Mouse (Mus musculus) lung, embryonic 16.5 days (tissue): Measurements from ENCODE around the gene Cks1b. TPM values are rescaled to one million over a fixed set of nuclear protein-coding genes. Genes with fewer than 3 reads are reported as not detected.

Experiments
- ATAC-seq: fragments of 200-750 bp; cut with Nextera tagmentation; 2 replicates; pipeline ENCODE4 v1.8.0; 2017; ENCODE audit warnings: low read depth, mild to moderate bottlenecking, moderate library complexity
- H3K27ac ChIP-seq: fragments of 300-500 bp; sonication (generic); 2 replicates; pipeline ENCODE4 v1.5.1; 2014; ENCODE audit warnings: mild to moderate bottlenecking, control low read depth, low read length
- H3K27me3 ChIP-seq: fragments of 300-500 bp; sonication (generic); 2 replicates; pipeline ENCODE4 v1.6.1; 2014; ENCODE audit warnings: low read depth, low read length, mixed read lengths; ENCODE audit not compliant: control insufficient read depth, insufficient read depth
- H3K36me3 ChIP-seq: fragments of 300-500 bp; sonication (generic); 2 replicates; pipeline ENCODE4 v1.6.1; 2014; ENCODE audit warnings: low read length; ENCODE audit not compliant: control insufficient read depth, insufficient read depth
- H3K4me1 ChIP-seq: fragments of 300-500 bp; sonication (generic); replicated peaks from 2 replicates; pipeline ENCODE4 v1.6.1; 2014; ENCODE audit warnings: low read length, mixed read lengths; ENCODE audit not compliant: control insufficient read depth, insufficient read depth
- H3K4me2 ChIP-seq: fragments of 300-500 bp; sonication (generic); 2 replicates; pipeline ENCODE4 v1.6.1; 2014; ENCODE audit warnings: low read depth, low read length, control low read depth
- H3K4me3 ChIP-seq: fragments of 300-500 bp; sonication (generic); 2 replicates; pipeline ENCODE4 v1.5.1; 2014; ENCODE audit warnings: mild to moderate bottlenecking, low read length, control low read depth
- H3K9ac ChIP-seq: fragments of 300-500 bp; sonication (generic); 2 replicates; pipeline ENCODE4 v1.6.1; 2014; ENCODE audit warnings: low read length, control low read depth
- H3K9me3 ChIP-seq: fragments of 300-500 bp; sonication (generic); 2 replicates; pipeline ENCODE4 v1.6.1; 2016; ENCODE audit warnings: low read length; ENCODE audit not compliant: control insufficient read depth
- WGBS: fragments of 180-500 bp; shearing (Covaris S2); extraction: QIAGEN DNeasy Blood & Tissue Kit; methylation state at CpG from one replicate; pipeline ENCODE4 v1.1.7; 2014; 5-methylcytosine and 5-hydroxymethylcytosine counted together
- polyA plus RNA-seq: library from polyadenylated mRNA; unstranded; fragments of >200 nt; fragmentation: Nextera tagmentation; extraction: Ambion mirVana; gene quantifications from 2 replicates; pipeline ENCODE4 v1.2.1, GENCODE M21; 2015

The Cks1b gene
- polyA plus RNA-seq, 1 experiment from 2014 or later = 518 TPM

DNA sequence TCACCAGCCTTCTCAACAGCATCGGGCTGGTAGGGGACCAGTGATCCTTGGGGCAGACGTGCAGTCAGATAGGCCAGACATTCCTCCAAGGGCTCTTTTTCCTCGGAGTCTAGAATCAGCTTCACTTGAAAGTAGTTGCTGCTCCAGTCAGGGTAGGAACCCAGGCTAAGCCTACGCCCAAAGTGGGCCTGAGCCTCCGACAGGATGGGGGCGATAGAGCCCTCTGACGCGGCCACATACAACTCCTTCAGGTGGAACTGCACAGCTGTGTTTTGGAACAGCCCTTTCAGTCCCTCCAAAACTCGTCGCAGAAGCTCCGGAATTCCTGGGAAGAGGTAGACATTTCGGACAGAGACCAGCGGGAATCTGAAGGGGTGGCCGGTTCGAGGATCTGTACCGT lies 9.7 kb downstream of the Cks1b start:
- no peaks in the 10 kb centered on the region for H3K27me3 ChIP-seq
- no peak overlapping the region for H3K4me2 ChIP-seq
- no peaks in the 10 kb centered on the region; the same call in 1 of the 2 replicates for H3K36me3 ChIP-seq
- WGBS = 59% methylated on average over 16 of the region's 16 CpGs
- H3K27ac ChIP-seq = no peak overlapping the region
- H3K9me3 ChIP-seq = no peaks in the 10 kb centered on the region
- no peak overlapping the region for H3K9ac ChIP-seq
- no peak overlapping the region for H3K4me3 ChIP-seq
- H3K4me1 ChIP-seq = peaks cover 7% of the 10 kb centered on the region
- ATAC-seq = no peak

DNA sequence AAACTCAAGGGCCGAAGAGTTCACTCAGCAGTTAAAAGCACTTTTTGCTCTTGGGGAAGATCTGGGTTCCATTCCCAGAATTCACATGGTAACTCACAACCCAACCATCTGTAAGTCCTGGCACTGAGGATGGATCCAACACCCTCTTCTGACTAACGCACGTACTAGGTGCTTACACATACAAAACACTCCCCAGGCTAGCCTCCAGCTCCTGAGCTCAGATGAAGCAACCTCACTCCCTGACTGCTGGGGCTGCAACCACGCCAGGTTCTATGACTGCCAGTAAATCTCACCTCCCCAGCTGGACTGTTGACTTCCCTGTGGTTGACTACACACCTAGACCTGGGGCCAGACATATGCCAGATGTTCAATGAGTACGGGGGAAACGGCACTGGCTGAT lies 11.3 kb downstream of the Cks1b start:
- Histone ChIP-seq H3K4me3 (no peak overlapping the region), H3K27ac (no peak overlapping the region), H3K4me1 (peaks cover 7% of the 10 kb centered on the region), H3K4me2 (no peak overlapping the region), H3K9ac (no peak overlapping the region), H3K27me3 (no peaks in the 10 kb centered on the region), H3K36me3 (peaks cover 5% of the 10 kb centered on the region; the same call in 1 of the 2 replicates), H3K9me3 (no peaks in the 10 kb centered on the region)
- WGBS = 80% methylated on average over 6 of the region's 6 CpGs
- no peak for ATAC-seq

DNA sequence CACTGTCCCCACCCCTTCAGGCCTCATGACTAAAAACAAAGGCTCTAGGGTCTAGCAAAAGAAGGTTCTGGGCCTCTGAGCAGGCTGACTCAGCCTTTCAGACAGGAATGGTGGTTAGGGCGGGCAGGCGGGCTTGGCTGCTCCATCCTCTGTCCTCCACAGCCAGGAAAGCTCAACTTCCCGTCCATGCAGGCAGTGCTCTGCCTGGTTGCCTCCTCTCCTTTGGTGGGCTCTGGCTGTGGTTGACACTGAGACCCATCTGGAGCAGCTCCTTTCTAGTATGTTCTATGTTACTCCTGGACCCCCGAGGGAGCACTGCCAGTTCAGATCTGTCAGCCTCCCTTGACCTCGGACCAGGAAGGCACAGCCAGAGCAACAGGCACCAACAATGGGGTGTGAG lies 15.5 kb downstream of the Cks1b start, which contains the start of gene Lenep:
TSS of gene Lenep (minus strand) at position 101 of the 400 bp plus-strand sequence.
- 73% methylated on average over 5 of the region's 5 CpGs for WGBS
- no peak within 1 kb of the TSS for H3K4me2 ChIP-seq
- H3K9me3 ChIP-seq = no peaks in the 10 kb centered on the region
- H3K27ac ChIP-seq = no peak within 1 kb of the TSS
- no peaks in the 10 kb centered on the region for H3K4me1 ChIP-seq
- no peak for ATAC-seq
- no peak within 1 kb of the TSS for H3K9ac ChIP-seq
- no peak within 1 kb of the TSS for H3K4me3 ChIP-seq
- H3K36me3 ChIP-seq = peaks cover 5% of the 10 kb centered on the region; the same call in 1 of the 2 replicates
- no peaks in the 10 kb centered on the region for H3K27me3 ChIP-seq

DNA sequence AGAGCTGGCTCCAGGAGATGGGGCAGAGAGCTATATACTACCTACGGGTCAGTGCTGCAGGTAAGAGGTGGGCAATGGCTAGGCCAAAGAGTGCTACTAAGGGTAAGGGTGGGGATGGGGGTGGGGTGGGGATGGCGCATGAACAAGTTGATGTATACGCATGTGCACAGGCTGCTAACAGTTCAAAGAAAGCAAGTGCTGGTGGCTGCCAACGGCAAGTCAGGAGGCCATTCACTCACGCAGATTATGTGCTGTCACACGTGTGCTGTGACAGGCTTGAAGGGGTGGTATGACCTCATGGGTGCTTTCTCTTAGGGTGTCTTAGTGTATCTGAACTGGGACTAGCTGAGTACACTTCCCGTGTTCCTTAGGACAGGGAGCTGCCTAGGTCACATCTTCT lies 16.9 kb downstream of the Cks1b start:
- WGBS = 82% methylated on average over 7 of the region's 7 CpGs
- Histone ChIP-seq H3K4me2 (no peak overlapping the region), H3K27ac (no peak overlapping the region), H3K4me1 (no peaks in the 10 kb centered on the region), H3K9ac (no peak overlapping the region), H3K4me3 (no peak overlapping the region), H3K36me3 (peaks cover 5% of the 10 kb centered on the region; the same call in 1 of the 2 replicates), H3K9me3 (no peaks in the 10 kb centered on the region), H3K27me3 (no peaks in the 10 kb centered on the region)
- no peak for ATAC-seq

GRCm38 (mm10) chr3:89396654-89397005 lies 21.6 kb downstream of the Cks1b start:
- no peaks in the 10 kb centered on the region for H3K27me3 ChIP-seq
- peak overlapping the region; percentile 78 for H3K9ac ChIP-seq
- peak overlapping the region; percentile 99 for H3K4me2 ChIP-seq
- 2% methylated on average over 4 of the region's 4 CpGs for WGBS
- no peaks in the 10 kb centered on the region for H3K9me3 ChIP-seq
- no peak for ATAC-seq
- no peaks in the 10 kb centered on the region for H3K36me3 ChIP-seq
- peaks cover 9% of the 10 kb centered on the region for H3K4me1 ChIP-seq
- peak overlapping the region; percentile 73 for H3K4me3 ChIP-seq
- peak overlapping the region; percentile 60; the same call in 1 of the 2 replicates for H3K27ac ChIP-seq

DNA sequence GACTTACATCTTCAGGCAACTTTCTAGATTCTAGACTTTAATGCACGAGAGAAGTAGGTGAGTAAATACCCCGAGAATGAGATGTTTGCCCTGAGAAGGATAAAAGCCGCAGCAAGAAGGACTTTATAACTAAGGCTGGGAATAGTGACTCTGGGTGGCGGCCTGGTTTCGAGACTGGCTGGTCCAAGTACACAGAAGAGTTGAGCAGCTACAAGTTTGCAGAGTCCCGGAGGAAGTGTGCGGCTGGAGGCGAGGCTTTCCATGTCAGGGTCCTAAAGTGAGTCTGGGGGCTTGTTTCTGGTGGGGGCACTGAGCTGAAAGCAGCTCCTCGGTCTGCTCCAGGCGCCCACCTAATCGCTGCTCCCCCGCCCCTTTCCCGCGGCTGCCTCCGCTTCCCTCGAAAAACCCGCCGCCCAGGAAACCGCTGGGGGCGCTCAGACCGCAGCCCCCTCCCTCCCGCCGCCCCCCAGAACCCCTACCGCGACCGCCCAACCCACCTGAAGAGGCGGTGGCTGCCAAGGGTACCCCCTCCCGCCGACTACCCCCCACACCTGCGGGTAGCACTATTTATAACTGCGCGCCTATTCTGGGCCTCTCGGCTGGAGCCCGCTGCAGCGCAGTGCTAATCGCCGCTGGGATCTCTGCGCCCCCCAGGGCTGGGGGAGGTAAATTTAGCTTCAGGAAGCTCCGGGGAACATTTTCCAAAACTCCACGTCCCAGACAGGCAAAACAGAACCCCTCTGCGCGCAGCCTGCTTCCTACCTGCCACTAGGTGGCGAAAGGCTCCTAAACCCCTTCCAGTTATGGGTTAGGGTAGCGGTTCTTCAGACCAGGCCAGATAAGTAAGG lies 22.2 kb downstream of the Cks1b start:
- under 1% methylated on average over 43 of the region's 44 CpGs for WGBS
- no peaks in the 10 kb centered on the region for H3K36me3 ChIP-seq

GRCm38 (mm10) chr3:89395419-89395805 lies 22.8 kb downstream of the Cks1b start:
- H3K27ac ChIP-seq = peak overlapping the region; percentile 98
- H3K4me2 ChIP-seq = peak overlapping the region; percentile 99
- H3K27me3 ChIP-seq = no peaks in the 10 kb centered on the region
- H3K9ac ChIP-seq = peak overlapping the region; percentile 80
- H3K4me3 ChIP-seq = peak overlapping the region; percentile 73
- H3K36me3 ChIP-seq = no peaks in the 10 kb centered on the region
- 2% methylated on average over 10 of the region's 10 CpGs for WGBS
- no peaks in the 10 kb centered on the region for H3K9me3 ChIP-seq
- no peak for ATAC-seq
- H3K4me1 ChIP-seq = peaks cover 21% of the 10 kb centered on the region

More for the DNA sequence above, 22.2 kb downstream of the Cks1b start:
- peak overlapping the region; percentile 60 for H3K27ac ChIP-seq
- no peaks in the 10 kb centered on the region for H3K9me3 ChIP-seq
- no peak for ATAC-seq
- peak overlapping the region; percentile 99 for H3K4me2 ChIP-seq
- peak overlapping the region; percentile 78 for H3K9ac ChIP-seq
- peaks cover 15% of the 10 kb centered on the region for H3K4me1 ChIP-seq
- peak overlapping the region; percentile 73 for H3K4me3 ChIP-seq
- H3K27me3 ChIP-seq = no peaks in the 10 kb centered on the region

DNA sequence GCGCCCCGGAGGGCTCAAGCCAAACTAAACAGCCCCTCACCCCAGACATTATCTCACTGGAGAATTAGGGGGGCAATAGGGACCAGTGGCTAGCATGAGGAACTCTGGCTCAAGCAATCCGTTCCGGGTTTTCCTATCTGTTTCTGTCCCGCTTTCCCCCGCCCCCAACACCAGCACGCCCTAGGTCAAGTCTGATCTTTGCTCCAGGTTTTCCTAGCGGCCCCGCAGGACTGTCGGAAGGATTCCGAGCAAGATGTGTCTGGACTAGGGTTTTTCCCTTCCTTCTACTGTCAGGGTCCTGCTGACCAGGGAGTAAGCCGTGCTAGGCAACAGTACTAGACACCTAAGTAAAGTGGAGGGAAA lies 23.3 kb downstream of the Cks1b start:
- Histone ChIP-seq H3K4me3 (peak overlapping the region; percentile 73), H3K9me3 (no peaks in the 10 kb centered on the region), H3K27ac (peak overlapping the region; percentile 98), H3K36me3 (no peaks in the 10 kb centered on the region), H3K9ac (peak overlapping the region; percentile 80), H3K27me3 (no peaks in the 10 kb centered on the region), H3K4me2 (peak overlapping the region; percentile 99), H3K4me1 (peaks cover 26% of the 10 kb centered on the region)
- peak; percentile 29 for ATAC-seq
- WGBS = under 1% methylated on average over 12 of the region's 12 CpGs

DNA sequence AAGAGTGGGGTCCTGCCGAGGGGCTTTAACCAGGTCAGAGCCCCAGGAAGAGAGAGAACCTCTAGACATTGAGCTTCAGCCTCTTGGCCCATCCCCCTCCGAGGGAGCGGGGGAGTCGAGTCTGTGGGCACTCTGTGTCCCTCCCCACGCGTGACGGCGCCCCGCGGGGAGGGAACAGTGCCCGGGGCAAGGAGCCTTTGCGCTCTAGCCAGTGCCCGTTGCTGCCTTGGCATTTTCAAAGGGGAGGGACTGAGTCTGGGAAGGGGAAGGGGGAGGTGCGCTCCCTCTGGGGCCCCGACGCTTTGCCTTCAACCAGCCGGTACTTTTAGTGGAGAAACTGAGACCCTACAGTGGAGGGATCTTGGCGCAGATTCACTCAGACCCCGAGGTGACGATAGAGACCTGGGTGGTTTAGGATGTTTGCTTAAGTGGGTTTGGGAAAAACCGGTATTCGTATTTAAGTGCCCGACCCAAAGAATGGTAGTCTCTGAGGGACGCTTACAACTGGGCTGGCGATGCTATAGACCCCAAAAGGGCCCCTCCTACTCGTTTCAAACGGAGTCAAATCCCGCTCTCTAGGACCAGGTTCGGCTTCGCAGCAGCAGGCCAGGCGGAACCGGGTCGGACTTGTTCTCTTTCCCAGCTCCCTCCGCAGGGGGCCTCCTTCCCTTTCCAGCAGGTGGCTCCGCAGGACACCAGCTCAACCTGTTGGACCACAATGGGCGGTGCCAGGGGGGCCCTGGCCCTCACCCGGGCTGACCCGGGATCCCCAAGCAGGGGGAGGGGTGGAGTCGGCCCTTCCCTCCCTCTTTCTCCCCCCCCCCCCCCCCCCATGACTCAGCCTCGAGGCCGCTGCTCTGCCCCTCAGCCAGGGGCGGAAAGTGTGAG lies 23.9 kb downstream of the Cks1b start, which contains the start of gene Zbtb7b:
TSS of gene Zbtb7b (minus strand) at position 771 of the 888 bp plus-strand sequence.
- Histone ChIP-seq H3K27me3 (no peaks in the 10 kb centered on the region), H3K9me3 (no peaks in the 10 kb centered on the region), H3K4me3 (peak within 1 kb of the TSS; percentile 73), H3K4me1 (peaks cover 29% of the 10 kb centered on the region), H3K9ac (peak within 1 kb of the TSS; percentile 80), H3K27ac (peak within 1 kb of the TSS; percentile 98), H3K4me2 (peak within 1 kb of the TSS; percentile 99), H3K36me3 (no peaks in the 10 kb centered on the region)
- WGBS = under 1% methylated on average over 40 of the region's 42 CpGs
- peak; percentile 58 for ATAC-seq
